Mouse (Mus musculus) cerebellum, adult 8-10 months (tissue): ENCODE data around the gene Etv4.

ENCODE experiments used
- DNase-seq: peaks from one replicate; pipeline ENCODE4 v3.0.0; 2022

The Etv4 gene

DNA sequence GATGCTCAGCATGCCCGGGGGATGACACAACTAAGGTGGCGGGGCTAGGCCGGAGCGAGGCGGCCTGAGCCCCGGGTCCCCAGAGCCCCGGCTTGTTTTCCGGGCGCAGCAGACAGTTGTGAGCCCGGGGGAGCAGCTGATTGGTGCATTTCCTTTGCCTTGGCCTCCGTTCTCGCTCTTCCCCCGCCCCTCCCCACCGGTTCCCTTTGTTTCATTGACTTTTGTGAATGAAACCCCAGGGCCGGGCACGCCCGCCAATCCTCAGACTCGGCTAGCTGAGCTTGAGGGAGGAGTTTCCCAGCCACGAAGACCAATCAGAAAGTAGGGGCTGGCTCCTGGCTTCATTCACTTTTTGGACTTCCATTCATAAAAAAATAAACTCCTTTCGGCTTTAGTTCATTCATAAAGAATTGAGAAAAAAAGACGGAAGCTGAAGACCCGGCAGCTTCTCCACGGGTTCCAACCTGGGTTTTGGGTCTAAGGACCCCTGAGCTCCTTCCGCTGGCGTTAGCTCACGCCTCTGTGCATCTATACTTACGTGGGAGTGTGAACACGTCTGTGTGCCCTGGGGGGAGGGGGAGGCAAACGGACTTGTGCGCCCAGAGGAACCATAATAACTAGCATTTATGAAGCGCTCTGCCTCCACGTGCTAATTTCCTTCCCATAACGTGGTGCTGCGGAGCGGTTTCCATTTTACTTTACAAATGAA, at the start of gene Etv4:
TSS of gene Etv4 (minus strand) at position 229 of the 709 bp plus-strand sequence.
- peak; percentile 76 for DNase-seq

DNA sequence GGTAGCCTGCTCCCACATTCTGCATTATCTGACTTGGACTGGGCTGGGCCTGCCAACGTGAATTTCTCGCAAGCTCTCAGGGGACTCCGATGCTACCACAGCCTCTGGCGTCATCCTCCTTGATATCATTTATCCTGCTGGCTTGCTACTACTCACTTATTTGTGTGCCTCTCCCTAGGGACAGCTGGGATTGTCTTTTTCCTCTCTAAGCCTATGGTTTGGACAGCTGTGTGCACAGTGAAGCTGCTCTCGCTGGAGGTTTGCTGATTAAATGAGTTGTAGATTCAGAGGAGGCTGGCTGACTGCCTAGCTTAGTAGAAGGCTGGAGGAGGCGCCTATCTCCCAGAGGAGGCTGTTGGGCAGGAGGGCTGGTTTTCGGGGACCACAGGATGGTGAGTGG, 46.8 kb upstream of the Etv4 start:
- DNase-seq = no peak

DNA sequence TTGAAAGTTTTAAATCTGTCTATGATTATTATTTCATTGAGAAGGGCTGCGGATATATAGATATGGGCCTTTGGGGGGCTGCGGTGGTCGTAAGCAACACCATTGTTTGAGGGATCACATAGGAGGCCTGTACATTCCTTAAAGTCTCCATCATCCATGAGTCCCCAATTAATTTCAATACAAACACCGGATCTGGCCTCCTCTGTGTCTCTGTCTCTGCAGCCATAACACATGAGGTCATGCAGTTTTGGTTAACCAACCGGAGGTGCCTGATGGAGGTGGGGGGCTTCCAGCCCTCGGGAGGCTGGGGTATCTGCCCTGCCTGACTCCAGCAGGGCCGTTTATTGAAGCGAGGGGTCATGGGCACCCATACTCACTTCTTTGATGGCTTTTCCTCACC, 45.4 kb upstream of the Etv4 start:
- DNase-seq = no peak

DNA sequence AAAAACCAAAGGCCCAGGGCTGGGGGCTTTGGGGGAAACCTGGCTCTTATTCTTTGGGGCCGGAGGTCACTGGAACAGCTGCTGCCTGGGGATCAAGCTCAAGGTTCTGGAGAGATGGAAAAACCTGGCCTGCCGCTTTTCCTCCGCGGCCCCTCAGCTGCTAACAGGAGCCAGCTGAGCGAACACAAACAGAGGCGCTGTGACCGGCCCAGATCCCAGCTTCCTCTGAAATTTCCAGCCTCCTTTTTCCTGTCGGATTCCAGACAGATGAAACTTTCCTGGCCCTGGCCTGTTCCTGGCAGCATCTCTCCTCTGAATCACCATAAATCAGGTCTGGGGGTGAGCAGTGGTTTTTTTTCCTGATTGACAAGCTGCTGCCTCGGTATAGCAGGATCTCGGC, 44.9 kb upstream of the Etv4 start:
- DNase-seq = no peak

DNA sequence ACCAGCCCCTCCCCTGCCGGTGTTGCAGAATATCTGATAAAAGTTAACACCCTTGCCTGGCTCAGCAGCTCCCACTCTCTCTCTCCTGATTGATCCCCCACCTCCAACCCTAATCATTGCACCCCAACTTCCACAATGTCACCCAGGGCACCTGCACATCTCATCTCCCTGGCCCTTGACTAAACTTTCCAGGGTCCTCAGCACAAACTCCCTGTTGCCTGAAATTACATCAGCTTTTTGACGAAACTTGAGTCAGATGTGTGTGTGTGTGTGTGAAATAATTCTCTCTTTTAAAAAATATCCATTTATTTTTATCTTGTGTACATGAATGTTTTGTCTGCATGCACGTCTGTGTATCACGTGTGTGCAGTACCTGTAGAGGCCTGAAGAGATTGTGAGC, 43.5 kb upstream of the Etv4 start:
- no peak for DNase-seq

DNA sequence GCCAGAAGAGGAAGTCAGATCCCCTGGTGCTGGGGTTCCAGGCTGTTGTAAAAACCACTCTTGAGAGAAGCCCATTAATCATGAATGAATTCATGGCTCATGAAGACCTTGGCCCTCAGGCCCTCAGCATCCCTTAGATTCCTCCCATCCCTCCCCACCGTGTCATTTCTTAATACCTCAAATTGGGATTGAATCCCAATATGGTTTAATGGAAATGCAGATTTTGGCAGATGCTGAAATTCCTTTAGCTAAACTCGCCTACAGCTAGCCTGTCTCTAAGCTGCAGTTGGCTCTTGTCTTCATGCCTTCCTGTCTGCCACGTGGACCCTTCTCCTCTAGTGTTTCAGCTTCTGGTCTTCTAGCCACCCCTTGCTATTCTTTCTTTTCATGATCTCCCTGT, 38.0 kb upstream of the Etv4 start:
- DNase-seq = no peak

DNA sequence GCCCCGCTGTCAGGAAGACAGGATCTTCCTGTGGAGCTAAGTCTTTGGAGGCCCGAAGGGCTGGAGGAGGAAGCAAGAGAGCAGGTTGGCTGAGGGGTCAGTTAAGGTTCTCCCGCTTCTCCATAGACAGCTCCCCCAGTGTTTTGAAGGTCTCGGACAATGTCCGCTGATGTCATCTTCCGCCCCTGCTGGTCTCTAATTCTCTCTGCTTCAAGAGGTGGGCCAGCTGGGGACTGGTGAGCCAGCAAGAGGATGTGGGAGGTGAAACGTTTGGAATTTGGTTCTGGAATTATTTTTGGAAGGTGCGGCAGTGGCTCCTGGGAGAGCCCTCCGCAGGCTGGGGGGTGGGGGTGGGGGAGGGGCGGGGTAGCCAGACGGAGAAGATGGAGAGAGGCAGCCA, 35.7 kb upstream of the Etv4 start:
- no peak for DNase-seq

DNA sequence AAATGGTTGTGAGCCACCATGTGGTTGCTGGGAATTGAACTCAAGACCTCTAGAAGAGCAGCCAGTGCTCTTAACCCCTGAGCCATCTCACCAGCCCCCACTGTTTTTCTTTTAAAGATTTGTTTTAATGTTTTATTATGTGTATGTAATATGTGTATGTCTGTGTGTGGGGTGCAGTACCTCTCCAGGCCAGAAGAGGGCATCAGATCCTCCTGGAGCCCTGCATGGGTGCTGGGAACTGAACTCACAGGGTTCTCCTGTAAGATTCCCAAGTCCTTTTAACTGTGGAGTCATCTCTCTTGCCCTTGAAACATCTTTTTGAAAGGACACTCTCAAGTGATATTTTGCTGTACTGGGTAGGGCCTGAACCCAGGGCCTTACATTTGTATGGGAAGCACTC, 34.7 kb upstream of the Etv4 start:
- DNase-seq = no peak

DNA sequence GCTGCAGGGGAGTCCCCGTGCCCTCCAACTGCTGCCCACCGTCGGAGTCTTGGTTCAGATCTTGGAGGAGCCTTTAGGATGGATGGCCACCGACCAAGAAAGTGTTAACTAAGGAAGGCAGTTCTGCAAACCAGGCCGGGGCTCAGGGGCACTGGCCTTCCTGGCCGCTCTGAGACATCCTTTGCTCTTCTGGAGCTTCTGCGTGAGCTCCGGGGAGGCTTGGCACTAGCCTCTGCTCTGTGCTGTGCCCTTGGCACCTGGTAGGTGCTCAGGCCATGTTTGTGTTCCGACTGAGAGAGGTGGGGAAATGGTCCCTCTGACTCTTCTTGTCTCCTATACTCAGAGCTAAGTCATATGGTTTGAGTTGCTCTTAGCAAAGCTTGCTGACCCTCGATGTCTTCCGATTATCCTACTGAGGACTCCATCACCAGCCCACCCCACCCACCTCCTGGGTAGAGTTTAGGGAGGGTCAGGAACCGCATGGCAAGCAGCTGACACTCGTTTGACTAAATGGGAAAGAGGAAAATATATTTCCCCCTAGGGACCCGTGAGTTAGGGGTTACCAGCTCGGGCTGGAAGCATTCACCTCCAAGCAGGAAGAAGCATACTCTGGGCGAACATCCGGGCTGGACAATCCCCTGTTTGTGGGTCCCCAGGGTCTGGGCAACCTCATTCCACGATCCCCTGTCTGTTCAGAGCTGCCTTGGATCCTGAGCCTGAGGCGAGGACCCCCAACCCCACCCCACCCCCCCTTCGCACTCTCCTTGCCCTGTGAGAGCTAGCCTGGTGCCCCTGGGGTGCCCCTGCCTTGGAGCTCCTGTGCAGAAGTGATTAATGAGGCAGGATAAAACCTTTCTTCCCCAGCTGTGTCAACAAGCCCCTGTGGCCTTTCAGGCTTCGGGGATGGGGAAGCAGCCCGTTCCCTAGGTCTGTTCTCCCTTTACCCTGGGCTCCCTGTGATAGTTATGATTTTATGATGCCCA, 30.2 kb upstream of the Etv4 start:
- DNase-seq = no peak

DNA sequence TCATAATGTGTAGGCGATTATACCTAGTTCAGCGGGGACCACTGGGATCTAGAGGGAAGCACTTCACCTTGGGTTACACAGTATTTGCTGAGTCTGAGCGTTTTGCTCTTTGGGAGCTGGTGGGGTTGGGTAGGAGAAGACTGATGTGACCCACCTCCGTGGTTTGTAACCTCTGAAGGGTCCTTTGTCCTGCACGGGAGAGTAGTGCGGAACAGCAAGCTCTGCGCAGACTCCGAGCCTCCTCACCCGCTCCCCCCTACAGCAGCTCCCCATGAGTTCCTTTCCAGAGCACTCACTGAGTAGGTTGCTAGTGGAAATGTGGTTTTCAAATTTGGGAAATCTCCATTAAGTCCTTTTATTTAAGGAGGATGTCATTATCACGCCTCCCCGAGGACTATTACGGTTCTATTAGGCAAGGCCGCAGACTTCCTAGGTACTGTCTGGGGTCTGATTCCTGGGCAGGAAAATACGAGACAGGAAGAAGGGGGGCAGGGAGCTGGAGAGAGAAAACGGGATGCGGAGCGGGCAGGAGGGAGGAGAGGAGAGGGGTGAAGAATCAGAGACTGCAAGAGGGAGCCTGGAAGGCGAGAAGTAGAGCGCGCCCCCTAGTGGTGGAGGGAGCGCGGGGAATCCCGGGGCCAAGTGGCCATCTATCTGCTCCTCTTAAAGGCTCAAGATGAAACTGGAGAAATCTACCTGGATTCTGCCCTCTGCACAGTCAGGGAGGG, 29.4 kb upstream of the Etv4 start:
- DNase-seq = peak; percentile 83

DNA sequence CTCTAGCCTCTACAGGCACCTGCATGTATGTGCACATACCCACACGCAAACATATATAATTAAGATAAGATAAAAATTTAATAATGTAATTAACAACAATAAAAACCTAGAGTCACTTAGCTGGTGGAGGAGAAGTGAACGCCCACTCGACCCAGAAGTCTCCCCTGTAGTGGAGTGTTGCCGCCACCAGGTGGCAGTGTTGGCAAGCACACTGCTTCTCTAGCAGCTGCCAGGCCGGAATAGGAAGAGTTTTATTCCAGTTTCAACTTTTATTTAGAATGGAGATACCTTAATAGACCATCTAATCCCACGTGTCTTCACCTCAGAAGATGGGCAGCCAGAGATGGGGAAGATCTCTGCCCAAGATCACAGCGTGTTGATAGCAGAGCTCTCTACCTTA, 28.1 kb upstream of the Etv4 start:
- peak; percentile 80 for DNase-seq

DNA sequence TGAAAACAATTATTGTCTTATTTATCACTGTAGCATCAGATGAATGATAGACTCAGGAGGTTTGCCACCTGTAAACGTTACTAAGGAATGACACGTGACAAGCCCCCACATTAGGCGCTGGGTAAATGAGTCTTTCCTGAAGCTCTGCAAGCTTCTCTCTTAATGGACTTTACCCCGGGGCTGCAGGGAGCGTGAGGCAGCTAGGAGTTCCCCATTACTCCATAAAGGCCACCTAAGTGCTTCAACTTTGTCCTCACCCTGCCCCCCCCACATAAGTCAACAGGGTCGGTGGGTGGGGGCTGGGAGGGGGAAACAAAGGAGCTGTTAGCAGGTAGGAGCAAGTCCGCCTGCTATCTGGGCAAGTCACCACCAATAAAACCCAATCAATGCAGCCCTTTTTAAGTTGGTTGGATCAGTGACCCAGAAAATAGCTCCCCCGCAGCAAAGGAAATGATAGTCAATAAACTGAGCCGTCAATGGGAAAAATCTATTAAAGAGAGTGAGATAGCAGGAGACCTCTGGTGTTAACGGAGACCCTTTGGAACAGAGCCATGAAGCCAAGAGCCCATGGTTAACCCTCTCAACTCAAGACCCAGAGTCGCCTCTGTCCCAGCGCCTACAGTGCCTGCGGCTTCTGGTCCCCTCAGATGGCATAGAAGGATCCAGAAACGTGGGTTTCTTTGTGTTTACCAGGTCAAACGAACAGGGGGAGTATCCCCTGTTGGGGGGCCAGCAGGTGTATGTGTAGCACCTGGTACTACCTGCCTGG, 24.1 kb upstream of the Etv4 start:
- no peak for DNase-seq

DNA sequence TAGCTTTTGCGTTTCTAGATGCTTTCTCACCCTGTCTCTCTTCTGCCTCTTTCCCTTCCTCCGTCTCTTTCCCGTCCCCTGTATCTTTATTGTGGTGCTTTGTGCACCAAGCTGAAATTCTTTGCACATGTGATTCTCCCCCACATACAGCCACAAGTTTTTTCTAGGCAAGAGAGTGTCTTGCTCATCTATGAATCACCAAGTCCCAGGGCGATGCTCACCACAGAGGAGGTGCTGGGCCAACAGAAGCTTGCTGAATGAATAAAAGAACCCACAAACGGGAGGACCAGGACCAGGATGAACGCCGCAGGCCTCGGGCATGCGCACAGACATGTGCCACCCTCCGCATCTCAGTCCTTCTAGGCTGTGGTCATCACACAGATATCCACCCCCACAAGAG, 22.1 kb upstream of the Etv4 start:
- DNase-seq = no peak

DNA sequence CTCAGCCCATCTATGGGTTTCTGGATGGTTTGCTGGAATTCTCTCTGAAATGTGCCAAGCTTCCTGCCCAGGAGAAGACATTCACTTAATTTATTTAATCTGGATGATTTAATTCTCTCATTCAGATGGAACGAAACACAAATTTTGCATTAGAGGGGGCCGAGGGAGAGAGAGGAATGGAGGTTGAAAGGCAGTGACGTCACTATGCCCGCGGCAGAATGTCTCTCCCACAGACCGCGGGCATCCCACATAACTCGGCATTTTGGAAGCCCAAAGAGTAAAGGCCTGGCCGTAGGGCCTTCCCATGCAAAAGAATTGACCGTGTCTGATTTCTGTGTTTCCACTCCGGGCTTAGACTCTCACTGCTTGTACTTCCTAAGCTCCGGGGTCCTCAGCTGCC, 21.6 kb upstream of the Etv4 start:
- no peak for DNase-seq

DNA sequence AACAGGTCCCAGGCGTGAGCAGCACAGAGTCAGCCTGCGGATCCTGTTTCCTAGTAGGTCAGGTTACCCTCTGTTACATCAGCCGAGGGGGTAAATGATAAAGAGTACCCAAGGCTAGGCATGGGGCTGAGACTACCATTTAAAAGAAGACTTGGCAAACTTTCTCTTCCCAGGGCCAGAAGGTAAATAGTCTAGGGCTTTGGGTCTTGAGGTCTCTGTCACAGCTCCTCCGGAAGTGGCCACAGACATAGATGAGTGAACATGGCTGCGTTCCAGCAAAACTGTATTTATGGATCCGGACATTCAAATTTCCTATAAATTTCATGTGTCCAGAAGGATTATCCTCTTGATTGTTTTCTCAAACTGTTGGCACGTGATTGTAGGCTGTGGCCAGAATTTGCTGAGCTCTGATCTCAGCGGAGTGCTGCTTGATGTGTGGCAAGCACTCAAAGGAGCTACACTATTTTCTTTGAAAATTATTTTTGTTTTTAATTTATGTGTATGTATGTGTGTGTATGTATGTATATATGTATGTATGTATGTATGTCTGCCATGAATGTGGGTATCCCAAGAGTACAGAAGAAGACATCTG, 20.0 kb upstream of the Etv4 start:
- no peak for DNase-seq

DNA sequence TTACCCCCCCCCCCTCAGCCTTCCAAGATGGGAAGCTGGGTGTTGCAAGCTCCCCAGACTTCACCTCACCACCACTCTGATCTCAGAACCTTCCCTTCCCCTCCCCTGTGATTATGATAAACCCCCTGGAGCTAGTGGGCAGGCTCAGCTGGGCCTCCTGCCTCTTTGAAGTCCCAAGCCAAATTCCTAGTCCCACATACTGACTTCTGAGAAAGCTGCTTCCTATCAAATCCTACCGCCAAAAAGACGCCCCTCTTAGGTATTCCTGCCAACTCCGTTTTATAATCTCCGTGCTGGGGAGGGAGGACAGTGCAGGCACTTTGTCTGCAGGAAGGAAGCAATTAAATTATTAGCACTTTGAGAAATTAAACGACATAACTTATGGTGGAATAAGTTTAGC, 16.2 kb upstream of the Etv4 start:
- no peak for DNase-seq

DNA sequence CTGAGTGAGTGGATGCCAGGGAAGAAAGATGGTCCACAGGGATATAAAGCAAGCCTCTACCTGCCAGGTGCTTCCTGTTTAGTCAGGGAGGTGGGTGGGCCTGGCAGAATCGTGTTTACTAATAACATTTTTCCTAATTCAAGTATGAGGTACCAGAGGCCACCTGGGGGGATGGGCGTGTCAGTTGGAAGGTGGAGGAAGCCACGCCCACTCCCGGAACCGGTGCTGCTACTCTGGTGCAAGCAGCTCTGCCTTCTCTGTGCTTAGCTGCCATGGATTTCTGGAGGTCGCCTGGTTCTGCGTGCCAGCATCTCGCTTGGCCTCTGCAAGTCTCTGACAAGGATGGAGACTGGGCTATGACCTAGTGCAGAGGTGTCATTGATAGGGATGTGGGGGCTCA, 12.9 kb upstream of the Etv4 start:
- DNase-seq = no peak

DNA sequence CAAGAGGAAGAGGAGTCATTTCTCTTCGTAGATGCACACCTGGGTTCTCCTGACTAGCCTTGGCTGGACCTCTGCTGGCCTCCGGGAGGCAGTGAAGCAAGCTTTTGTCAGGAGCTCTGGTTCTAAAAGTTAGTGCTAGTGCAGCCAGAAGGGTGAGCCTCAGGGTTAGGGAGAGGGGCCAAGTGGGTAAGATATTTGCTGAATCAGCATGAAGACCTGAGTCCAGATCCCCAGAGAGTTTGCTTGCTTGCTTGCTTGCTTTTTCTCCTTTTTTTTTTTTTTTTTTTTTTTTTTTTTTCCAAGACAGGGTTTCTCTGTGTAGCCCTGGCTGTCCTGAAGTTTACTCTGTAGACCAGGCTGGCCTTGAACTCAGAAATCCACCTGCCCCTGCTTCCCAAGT, 12.2 kb upstream of the Etv4 start:
- no peak for DNase-seq

DNA sequence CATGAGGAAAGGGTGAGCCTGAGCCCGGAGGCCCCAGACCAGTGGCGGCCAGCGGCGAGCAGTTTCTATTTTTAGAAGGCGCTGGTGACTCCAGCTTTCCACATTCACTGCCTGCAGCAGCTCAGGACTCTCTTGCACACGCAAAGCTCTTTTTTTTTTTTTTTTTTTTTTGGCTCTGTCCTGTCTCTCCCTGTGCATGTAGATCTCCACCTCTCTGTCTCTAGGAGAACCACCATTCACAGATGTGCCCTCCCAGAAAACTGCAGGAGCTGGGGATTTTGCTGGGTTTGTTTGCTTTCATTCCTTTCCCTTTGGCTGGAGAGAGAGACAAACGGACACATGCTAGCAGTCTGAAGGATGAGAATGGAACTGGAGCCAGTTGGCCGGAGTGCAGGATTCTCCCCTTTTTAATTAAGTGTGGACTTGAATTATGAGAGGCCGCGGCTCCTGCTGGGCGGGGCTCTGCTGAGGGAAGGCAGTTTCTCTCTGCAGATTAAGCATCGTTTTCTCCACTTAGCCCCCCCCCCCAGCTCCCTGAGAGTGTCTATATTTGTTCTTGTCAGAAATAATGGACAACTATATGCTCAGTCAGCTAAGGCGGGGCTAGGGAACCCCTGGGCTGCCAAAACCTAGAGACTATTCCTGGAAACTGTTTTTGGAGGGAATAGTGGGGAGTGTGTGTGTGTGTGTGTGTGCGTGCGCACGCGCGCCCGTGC, 5.8 kb upstream of the Etv4 start:
- no peak for DNase-seq

DNA sequence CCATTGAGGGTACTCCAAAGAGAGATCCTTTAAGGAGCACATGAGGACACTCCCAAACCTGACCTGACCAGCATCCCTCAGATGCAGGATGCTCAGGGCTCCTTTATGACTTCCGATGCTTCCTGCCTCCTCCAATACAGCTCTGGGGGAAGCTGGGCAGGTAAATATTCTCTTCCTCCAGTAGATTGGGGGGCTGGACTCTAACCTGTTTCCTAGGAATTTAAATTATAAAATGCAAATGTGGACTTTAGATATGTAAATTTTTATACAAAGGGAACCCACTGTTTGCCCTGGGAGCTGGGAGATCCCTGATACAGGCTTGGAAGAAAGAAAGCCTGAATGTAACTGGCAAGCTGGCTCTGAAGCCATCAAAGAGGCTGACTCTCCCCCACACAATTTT, 2.3 kb upstream of the Etv4 start:
- no peak for DNase-seq

DNA sequence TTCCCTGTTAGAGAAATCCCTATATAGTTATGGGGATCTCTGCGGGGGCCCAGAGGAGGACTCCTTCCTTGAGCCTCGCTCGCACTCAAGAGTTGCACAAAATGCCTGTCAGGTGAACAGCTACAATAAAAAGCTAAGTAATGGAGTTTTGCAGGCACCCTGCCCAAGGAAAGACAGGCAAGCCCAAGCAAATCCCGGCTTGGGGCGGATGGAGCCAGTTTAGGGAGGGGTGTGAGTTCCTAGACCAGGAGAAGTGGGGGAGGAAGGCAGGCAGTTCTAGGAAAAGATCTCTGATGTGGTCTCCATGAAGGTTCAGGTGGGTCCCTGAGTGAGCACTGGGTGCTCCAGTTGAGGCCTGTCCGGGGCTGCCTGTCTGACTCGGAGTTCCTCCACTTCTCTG, 1.5 kb upstream of the Etv4 start:
- DNase-seq = no peak

DNA sequence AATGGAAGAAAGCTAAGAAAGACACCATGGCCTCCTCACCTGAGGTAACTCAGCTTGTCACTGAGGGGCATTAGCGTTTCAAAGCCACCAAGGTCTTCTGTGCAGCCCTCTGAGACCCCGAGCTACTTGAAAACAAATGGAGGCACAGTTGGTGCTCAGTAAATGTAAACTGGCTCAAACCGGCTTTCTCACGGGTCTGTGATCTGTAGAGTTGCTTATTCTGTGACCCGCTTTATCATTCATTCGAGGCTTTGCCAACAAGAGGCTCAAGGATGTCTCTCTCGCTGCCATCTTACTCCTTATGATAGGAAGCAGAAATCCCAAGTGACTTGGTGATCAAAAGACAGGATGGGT, 658 bp upstream of the Etv4 start:
- DNase-seq = no peak
